Mouse (Mus musculus) spleen, adult 2 months (tissue): ENCODE measurements at regions not wholly inside any gene's neighbourhood (a gene's known extent, or its start where the extent isn't known, plus 50 kb on each side); places are given as distances from the start of the nearest gene placed in this dataset.
A peak's percentile ranks its signal among the peaks of the same experiment; 100 is the strongest.
"Not testable (repeated sequence)": the region's sequence is repeated elsewhere in the genome, so short reads cannot be mapped to it uniquely, and the experiment has no call there.

ENCODE experiments used
- DNase-seq, 2 experiments: peaks; one replicate each; pipeline versions ENCODE4 v3.0.0 to v3.0.0-alpha.2; 2012 to 2021; ENCODE audit warnings: low spot score in 2 of 2, low read depth in 1 of 2
- H3K27ac ChIP-seq: fragments of 200-500 bp; 2 replicates; pipeline ENCODE4 v1.5.1; 2012; ENCODE audit warnings: low read length, inconsistent platforms; ENCODE audit not compliant: insufficient read depth
- H3K27me3 ChIP-seq: fragments of 200-500 bp; 2 replicates; pipeline ENCODE4 v1.6.1; 2012; ENCODE audit warnings: mild to moderate bottlenecking, moderate library complexity, low read length, inconsistent platforms; ENCODE audit not compliant: control insufficient read depth, insufficient read depth
- H3K36me3 ChIP-seq: fragments of 200-500 bp; 2 replicates; pipeline ENCODE4 v1.6.1; 2012; ENCODE audit warnings: mild to moderate bottlenecking, low read length, inconsistent platforms; ENCODE audit not compliant: control insufficient read depth, insufficient read depth
- H3K4me1 ChIP-seq: fragments of 200-500 bp; 2 replicates; pipeline ENCODE4 v1.6.1; 2011; ENCODE audit warnings: inconsistent platforms; ENCODE audit not compliant: control insufficient read depth, insufficient read depth, insufficient read length
- H3K4me3 ChIP-seq: fragments of 200-500 bp; 2 replicates; pipeline ENCODE4 v1.5.1; 2011; ENCODE audit warnings: mild to moderate bottlenecking, inconsistent platforms; ENCODE audit not compliant: insufficient read depth, insufficient read length; ENCODE audit errors: extremely low read depth
- CTCF ChIP-seq: fragments of 200-500 bp; IDR thresholded peaks from 2 replicates; pipeline ENCODE4 v1.5.1; 2011; ENCODE audit warnings: mild to moderate bottlenecking, inconsistent platforms; ENCODE audit not compliant: insufficient read depth, insufficient read length, insufficient replicate concordance; ENCODE audit errors: extremely low read depth
- POLR2A ChIP-seq: fragments of 200-500 bp; IDR thresholded peaks from 2 replicates; pipeline ENCODE4 v1.6.1; 2011; ENCODE audit warnings: low read depth, low read length, inconsistent platforms
- whole genome bisulfite sequencing: fragments of 180-500 bp; shearing (Covaris S2); methylation state at CpG from one replicate; pipeline ENCODE4 v1.1.7; 2018; 5-methylcytosine and 5-hydroxymethylcytosine counted together

DNA sequence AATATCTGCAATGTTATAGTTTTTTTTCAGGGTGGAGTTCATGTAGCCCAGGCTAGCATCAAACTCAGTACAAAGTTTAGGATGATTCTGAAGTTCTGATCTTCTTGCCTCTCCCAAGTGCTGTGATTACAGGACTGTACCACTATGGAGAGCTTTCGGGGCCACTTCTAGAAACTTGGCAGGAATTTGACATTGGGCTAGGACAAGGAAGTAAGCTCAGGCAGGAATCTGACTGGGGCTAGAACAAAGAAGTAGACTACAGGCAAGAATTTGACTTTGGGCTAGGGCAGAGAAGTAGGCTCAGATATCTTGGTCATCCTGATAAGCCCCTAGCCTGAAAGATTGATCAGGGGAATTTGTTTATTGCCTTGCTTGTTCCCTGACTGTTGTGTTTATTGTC lies 109.9 kb upstream of the Fam3c start:
- WGBS = 93% methylated on average over 1 of the region's 1 CpGs
- H3K27me3 ChIP-seq = no peaks in the 10 kb centered on the region

DNA sequence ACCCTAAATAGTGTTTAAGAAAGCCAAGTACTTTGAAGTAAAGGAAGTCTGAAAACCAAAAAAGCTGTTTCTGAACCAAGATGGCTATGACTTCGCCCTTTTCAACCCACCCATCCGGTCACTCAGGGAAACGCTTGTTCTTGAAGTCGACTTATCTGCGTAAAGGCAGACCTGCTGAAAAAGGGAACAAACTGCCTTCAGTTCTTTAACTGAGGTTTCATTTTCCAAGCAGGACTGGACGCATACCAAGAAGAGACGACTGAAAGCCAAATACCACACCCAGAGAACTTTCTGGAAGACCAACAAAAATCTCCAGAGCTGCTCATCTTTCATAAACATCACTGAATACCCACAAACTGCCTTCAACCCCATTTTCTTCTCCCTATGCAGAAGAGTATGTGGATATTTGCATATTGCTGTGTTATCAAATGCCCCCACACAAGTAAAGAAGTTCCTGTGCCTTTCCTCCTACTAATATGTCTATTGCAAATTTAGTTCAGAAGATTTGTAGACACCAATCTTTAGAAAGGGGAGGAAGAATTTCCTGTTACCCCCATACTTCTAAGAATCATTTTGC lies 103.5 kb upstream of the Fam3c start:
- H3K27me3 ChIP-seq = no peaks in the 10 kb centered on the region
- DNase-seq = peak in 1 of 2 experiments; percentile 17
- TF ChIP-seq CTCF (no peak), POLR2A (no peak)
- no peak overlapping the region for H3K27ac ChIP-seq
- H3K36me3 ChIP-seq = no peaks in the 10 kb centered on the region
- H3K4me3 ChIP-seq = 0 out of 2 replicates have a peak overlapping the region, but pooled peaks have one; percentile 1
- 6% methylated on average over 7 of the region's 7 CpGs for WGBS
- peaks cover 7% of the 10 kb centered on the region; the same call in 1 of the 2 replicates for H3K4me1 ChIP-seq

More for the DNA sequence above, 109.9 kb upstream of the Fam3c start:
- Histone ChIP-seq H3K36me3 (no peaks in the 10 kb centered on the region), H3K4me3 (no peak overlapping the region), H3K4me1 (no peaks in the 10 kb centered on the region), H3K27ac (no peak overlapping the region)
- DNase-seq = no peak
- TF ChIP-seq POLR2A (no peak), CTCF (no peak)

DNA sequence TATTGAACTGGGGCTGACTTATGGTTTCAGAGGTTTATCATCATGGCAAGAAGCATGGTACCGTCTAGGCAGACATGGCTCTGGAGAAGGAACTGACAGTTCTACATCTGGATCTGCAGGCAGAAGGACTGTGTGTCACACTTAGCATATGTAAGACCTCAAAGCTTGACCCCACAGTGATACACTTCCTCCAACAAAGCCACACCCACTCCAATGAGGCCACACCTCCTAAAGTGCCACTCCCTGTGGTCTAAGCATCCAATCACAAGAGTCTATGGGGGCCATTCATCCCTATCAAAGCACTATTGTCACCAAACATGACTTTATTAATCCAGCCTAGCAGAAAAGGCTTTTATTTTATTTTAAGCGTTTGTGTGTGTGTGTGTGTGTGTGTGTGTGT lies 96.2 kb upstream of the Fam3c start:
- Histone ChIP-seq H3K27ac (no peak overlapping the region), H3K27me3 (no peaks in the 10 kb centered on the region), H3K4me3 (no peak overlapping the region), H3K4me1 (no peaks in the 10 kb centered on the region; the same call in 1 of the 2 replicates), H3K36me3 (no peaks in the 10 kb centered on the region)
- no peak for TF ChIP-seq CTCF
- TF ChIP-seq POLR2A = no peak
- WGBS = 85% methylated on average over 2 of the region's 2 CpGs
- DNase-seq = no peak

DNA sequence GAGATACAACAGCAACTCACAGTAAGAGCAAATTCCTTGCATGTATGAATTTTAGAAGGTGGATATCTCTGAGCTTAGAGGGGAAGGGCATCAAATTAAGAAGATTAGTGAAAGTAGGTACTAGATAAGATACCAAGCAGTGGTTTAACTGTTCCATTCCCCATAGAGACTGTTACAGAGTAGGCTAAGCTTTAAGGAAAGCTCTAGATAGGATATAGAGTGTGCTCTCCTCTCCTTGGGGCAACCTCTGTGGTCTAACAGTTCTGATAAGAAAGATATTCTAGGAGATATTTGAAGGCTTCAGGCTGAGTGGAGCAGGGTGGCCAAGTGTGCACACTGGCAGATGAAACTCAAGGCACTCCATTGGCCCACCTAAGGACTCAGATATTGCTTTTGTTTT lies 94.5 kb upstream of the Fam3c start:
- no peak overlapping the region for H3K27ac ChIP-seq
- no peak overlapping the region for H3K4me3 ChIP-seq
- TF ChIP-seq CTCF (no peak), POLR2A (no peak)
- no peaks in the 10 kb centered on the region for H3K27me3 ChIP-seq
- H3K36me3 ChIP-seq = no peaks in the 10 kb centered on the region
- no peaks in the 10 kb centered on the region; the same call in 1 of the 2 replicates for H3K4me1 ChIP-seq
- DNase-seq = no peak

DNA sequence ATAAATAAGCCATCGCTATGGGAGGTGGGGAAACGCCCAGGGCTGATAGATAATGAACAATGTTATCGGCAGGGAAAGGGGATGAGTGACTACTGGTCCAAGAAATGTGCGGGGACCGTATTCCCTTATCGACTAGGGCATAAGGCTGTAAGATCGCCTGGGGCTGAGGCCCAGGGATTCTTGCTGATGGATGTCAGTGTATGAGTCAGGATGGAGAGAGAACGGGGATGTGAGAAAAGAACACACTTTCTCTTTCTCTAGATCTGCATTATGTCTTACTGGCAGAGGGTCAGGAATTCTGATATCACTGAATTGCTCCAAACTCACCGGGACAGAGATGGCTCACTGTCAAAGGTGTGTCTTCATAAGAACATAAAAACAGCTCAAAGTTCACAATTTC lies 92.9 kb upstream of the Fam3c start:
- Histone ChIP-seq H3K4me3 (no peak overlapping the region), H3K27ac (no peak overlapping the region), H3K4me1 (no peaks in the 10 kb centered on the region; the same call in 1 of the 2 replicates), H3K36me3 (no peaks in the 10 kb centered on the region), H3K27me3 (no peaks in the 10 kb centered on the region)
- TF ChIP-seq CTCF (no peak), POLR2A (no peak)
- no peak for DNase-seq
- 92% methylated on average over 9 of the region's 9 CpGs for WGBS

DNA sequence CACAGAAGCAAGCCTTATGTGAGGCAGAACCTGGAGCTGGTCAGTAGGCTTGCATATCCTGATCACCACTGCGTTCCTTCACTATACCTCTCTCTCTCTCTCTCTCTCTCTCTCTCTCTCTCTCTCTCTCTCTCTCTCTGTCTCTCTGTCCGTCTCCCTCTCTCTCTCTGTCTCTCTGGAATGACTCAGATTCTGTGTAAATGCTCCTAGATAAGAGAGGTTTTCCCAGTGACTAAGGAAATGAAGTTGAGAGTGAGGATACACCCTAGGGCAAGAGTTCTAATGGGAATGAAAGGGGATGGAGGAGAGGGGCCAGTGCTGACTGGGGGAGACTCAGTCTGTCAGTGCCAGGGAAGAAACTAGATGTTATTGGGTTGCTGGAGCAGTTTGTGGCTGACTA lies 91.6 kb upstream of the Fam3c start:
- Histone ChIP-seq H3K4me1 (no peaks in the 10 kb centered on the region; the same call in 1 of the 2 replicates), H3K36me3 (no peaks in the 10 kb centered on the region), H3K27ac (no peak overlapping the region), H3K27me3 (no peaks in the 10 kb centered on the region), H3K4me3 (no peak overlapping the region)
- no peak for DNase-seq
- WGBS = 82% methylated on average over 2 of the region's 2 CpGs
- TF ChIP-seq POLR2A (no peak), CTCF (no peak)

DNA sequence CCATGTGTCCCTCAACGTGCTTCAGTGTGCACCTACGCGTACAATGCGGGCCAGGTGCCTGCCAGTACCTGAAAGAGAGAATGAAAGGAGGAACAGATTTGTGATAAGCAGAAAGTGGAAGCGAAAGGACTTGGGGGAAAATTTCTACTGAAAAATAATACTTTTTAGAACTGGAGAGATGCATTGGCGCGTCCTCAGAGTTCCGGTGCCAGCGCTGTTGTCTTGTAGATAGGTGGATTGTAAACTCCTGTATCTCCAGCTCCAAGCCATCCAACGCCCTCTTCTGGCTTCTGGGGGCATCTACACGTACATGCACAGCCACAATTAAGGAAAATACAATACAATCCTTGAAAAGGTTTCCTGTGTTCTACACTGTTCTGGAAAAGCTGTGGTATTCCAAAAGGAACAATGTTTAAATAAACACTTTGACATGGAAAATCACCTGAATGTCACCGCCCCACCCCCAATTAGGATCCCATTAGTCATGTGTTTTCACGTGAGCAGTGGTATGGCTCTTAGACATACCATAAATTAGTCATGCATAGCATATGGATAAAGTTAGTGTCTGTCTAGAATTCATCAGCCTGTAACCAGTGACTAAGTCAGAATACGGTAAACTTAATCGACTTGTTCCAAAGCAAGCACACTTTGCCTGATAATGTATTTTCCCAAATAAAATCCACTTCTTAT lies 90.7 kb upstream of the Fam3c start:
- Histone ChIP-seq H3K4me3 (no peak overlapping the region), H3K36me3 (no peaks in the 10 kb centered on the region), H3K27ac (no peak overlapping the region), H3K4me1 (no peaks in the 10 kb centered on the region; the same call in 1 of the 2 replicates), H3K27me3 (no peaks in the 10 kb centered on the region)
- no peak for TF ChIP-seq POLR2A
- TF ChIP-seq CTCF = 0 out of 2 replicates have a peak, but pooled peaks have one; percentile 10
- no peak for DNase-seq
- 75% methylated on average over 15 of the region's 15 CpGs for WGBS

DNA sequence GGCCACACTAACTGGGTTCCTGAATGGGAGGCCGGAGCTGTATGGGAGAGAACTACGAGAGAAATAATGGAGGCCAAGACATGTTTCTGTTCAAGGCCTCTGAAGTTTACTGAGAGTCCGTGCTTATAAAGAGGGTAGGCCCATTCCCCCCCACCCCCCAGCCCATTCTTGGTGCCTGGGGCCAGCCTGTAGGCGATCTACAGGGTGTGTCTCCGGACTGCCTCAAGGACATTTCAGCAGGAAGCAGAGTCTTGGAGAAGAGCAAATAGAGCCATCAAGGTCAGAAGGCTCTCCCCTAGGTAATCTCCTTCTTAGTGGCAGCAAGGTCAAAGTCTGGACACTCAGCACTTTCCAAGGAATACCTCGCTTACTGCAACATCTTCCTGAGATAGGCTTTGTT lies 88.8 kb upstream of the Fam3c start:
- not testable (repeated sequence) for H3K36me3 ChIP-seq, H3K4me3 ChIP-seq, DNase-seq, H3K27me3 ChIP-seq, H3K27ac ChIP-seq, H3K4me1 ChIP-seq
- 88% methylated on average over 6 of the region's 6 CpGs for WGBS
